Mouse (Mus musculus): ENCODE measurements around the gene Arpc1b. TPM values are rescaled to one million over a fixed set of nuclear protein-coding genes. Genes with fewer than 3 reads are reported as not detected.
"Not testable (repeated sequence)": the region's sequence is repeated elsewhere in the genome, so short reads cannot be mapped to it uniquely, and the experiment has no call there.

The Arpc1b gene
- polyA plus RNA-seq, 1 experiment from 2014 or later = 381 TPM

GRCm38 (mm10) chr5:145083632-145084451 is 30.2 kb upstream of the Arpc1b start, which contains the start of the genes Arpc1a and Kpna7:
Gene Arpc1a, plus strand, starts transcription at chr5:145083830.
Gene Kpna7, minus strand, starts transcription at chr5:145084030.
- peak within 1 kb of the TSS; percentile 97 for H3K4me2 ChIP-seq (ENCODE audit: low read depth, low read length)
- H3K4me1 ChIP-seq (ENCODE audit: control insufficient read depth, insufficient read depth, low read length) = peaks cover 6% of the 10 kb centered on the region
- under 1% methylated on average over 54 of the region's 54 CpGs for WGBS
- H3K4me3 ChIP-seq (replicated peaks; ENCODE audit: low read length) = peak within 1 kb of the TSS; percentile 92
- peak within 1 kb of the TSS; percentile 97 for H3K9ac ChIP-seq (ENCODE audit: low read length)
- peak; percentile 99 for ATAC-seq (ENCODE audit: insufficient read depth, low FRiP score)
- H3K27me3 ChIP-seq (ENCODE audit: control insufficient read depth, insufficient read depth, low read length) = no peaks in the 10 kb centered on the region
- no peaks in the 10 kb centered on the region for H3K9me3 ChIP-seq (replicated peaks; ENCODE audit: control insufficient read depth, low read length)
- peaks cover 3% of the 10 kb centered on the region; the same call in 1 of the 2 replicates for H3K36me3 ChIP-seq (ENCODE audit: control insufficient read depth, insufficient read depth, low read length)
- peak within 1 kb of the TSS; percentile 81 for H3K27ac ChIP-seq (ENCODE audit: low read length)

DNA sequence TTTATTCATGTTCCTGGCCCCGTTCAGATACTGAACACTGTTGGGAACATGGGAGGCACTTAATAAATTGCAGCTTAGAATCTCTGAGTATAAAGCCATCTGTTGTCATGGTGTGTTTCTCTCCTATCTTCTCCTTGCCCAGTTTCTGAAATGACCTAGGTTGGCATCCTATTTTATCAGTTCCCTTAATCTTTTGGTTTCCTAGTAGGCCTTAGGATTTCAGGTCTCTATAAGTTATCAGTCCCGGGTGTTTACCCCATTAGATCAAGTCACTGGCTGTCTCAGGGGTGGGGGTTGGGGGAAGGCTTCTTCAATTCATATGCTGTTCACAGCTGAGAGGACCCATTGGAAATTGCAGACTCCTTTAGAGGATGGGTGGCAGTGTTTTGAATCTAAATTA is 29.2 kb upstream of the Arpc1b start:
- 49% methylated on average over 2 of the region's 2 CpGs for WGBS
- H3K9me3 ChIP-seq (replicated peaks; ENCODE audit: control insufficient read depth, low read length) = no peaks in the 10 kb centered on the region

GRCm38 (mm10) chr5:145088186-145088585 is 25.8 kb upstream of the Arpc1b start:
- no peak overlapping the region for H3K27ac ChIP-seq (ENCODE audit: low read length)
- no peak for ATAC-seq (ENCODE audit: insufficient read depth, low FRiP score)
- no peak overlapping the region for H3K9ac ChIP-seq (ENCODE audit: low read length)
- whole genome bisulfite sequencing = 92% methylated on average over 2 of the region's 2 CpGs
- H3K36me3 ChIP-seq (ENCODE audit: control insufficient read depth, insufficient read depth, low read length) = peaks cover 14% of the 10 kb centered on the region; the same call in 1 of the 2 replicates
- no peaks in the 10 kb centered on the region for H3K27me3 ChIP-seq (ENCODE audit: control insufficient read depth, insufficient read depth, low read length)
- H3K4me2 ChIP-seq (ENCODE audit: low read depth, low read length) = no peak overlapping the region
- peaks cover 6% of the 10 kb centered on the region for H3K4me1 ChIP-seq (ENCODE audit: control insufficient read depth, insufficient read depth, low read length)
- H3K9me3 ChIP-seq (replicated peaks; ENCODE audit: control insufficient read depth, low read length) = no peaks in the 10 kb centered on the region
- H3K4me3 ChIP-seq (replicated peaks; ENCODE audit: low read length) = no peak overlapping the region

More for the DNA sequence above, 29.2 kb upstream of the Arpc1b start:
- Histone ChIP-seq H3K9ac (ENCODE audit: low read length) (peak overlapping the region; percentile 97), H3K27ac (ENCODE audit: low read length) (peak overlapping the region; percentile 68; the same call in 1 of the 2 replicates), H3K27me3 (ENCODE audit: control insufficient read depth, insufficient read depth, low read length) (no peaks in the 10 kb centered on the region), H3K4me3 (replicated peaks; ENCODE audit: low read length) (peak overlapping the region; percentile 92), H3K4me1 (ENCODE audit: control insufficient read depth, insufficient read depth, low read length) (peaks cover 6% of the 10 kb centered on the region), H3K4me2 (ENCODE audit: low read depth, low read length) (peak overlapping the region; percentile 97), H3K36me3 (ENCODE audit: control insufficient read depth, insufficient read depth, low read length) (peaks cover 3% of the 10 kb centered on the region; the same call in 1 of the 2 replicates)
- ATAC-seq (ENCODE audit: insufficient read depth, low FRiP score) = no peak

DNA sequence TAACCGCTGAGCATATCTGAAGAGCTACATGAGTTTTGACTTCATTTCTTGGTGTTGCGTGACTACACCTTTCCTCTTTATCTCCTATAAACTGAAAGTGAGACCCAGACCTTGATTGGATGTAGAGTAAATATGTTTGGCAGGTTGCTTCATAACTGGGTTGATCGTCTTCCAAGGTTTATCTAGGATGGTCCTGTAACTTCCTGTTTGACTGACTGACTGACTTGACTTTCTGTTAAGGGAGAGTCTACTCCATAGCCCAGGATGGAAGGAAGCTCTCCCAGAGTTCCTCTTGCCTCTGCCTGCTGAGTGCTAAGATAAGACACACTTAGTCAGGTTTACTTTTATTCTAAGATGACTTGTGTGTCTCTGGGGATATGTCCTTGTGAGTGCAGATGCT is 24.1 kb upstream of the Arpc1b start:
- no peak overlapping the region for H3K9ac ChIP-seq (ENCODE audit: low read length)
- no peak overlapping the region for H3K4me3 ChIP-seq (replicated peaks; ENCODE audit: low read length)
- no peaks in the 10 kb centered on the region for H3K27me3 ChIP-seq (ENCODE audit: control insufficient read depth, insufficient read depth, low read length)
- no peaks in the 10 kb centered on the region for H3K9me3 ChIP-seq (replicated peaks; ENCODE audit: control insufficient read depth, low read length)
- H3K36me3 ChIP-seq (ENCODE audit: control insufficient read depth, insufficient read depth, low read length) = peaks cover 20% of the 10 kb centered on the region; the same call in 1 of the 2 replicates
- 78% methylated on average over 3 of the region's 3 CpGs for WGBS
- no peak overlapping the region for H3K27ac ChIP-seq (ENCODE audit: low read length)
- no peak overlapping the region for H3K4me2 ChIP-seq (ENCODE audit: low read depth, low read length)
- H3K4me1 ChIP-seq (ENCODE audit: control insufficient read depth, insufficient read depth, low read length) = no peaks in the 10 kb centered on the region; the same call in 1 of the 2 replicates
- no peak for ATAC-seq (ENCODE audit: insufficient read depth, low FRiP score)

DNA sequence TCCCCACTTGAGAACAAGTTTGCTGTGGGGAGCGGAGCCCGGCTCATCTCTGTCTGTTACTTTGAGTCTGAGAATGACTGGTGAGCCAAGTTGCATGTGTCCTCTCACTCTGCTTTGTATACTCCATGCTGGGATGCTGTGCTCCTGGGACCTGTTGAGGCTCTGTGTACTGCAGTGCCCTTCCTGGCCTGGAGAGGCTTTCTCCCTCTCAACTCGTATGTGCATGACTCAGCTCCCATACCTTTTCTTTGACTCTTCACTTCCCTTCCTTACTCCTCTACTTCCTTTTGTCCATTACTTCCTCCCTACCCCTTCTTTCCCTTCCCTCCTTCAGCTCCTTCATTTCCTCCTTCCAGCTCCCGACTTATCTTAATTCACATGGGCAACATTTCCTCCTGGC is 17.8 kb upstream of the Arpc1b start:
- 90% methylated on average over 4 of the region's 4 CpGs for WGBS
- H3K27ac ChIP-seq (ENCODE audit: low read length) = no peak overlapping the region
- no peak for ATAC-seq (ENCODE audit: insufficient read depth, low FRiP score)
- H3K4me1 ChIP-seq (ENCODE audit: control insufficient read depth, insufficient read depth, low read length) = no peaks in the 10 kb centered on the region
- H3K9me3 ChIP-seq (replicated peaks; ENCODE audit: control insufficient read depth, low read length) = no peaks in the 10 kb centered on the region
- H3K4me2 ChIP-seq (ENCODE audit: low read depth, low read length) = no peak overlapping the region
- H3K36me3 ChIP-seq (ENCODE audit: control insufficient read depth, insufficient read depth, low read length) = peaks cover 43% of the 10 kb centered on the region; the same call in 1 of the 2 replicates
- H3K9ac ChIP-seq (ENCODE audit: low read length) = no peak overlapping the region
- H3K4me3 ChIP-seq (replicated peaks; ENCODE audit: low read length) = no peak overlapping the region
- no peaks in the 10 kb centered on the region for H3K27me3 ChIP-seq (ENCODE audit: control insufficient read depth, insufficient read depth, low read length)

DNA sequence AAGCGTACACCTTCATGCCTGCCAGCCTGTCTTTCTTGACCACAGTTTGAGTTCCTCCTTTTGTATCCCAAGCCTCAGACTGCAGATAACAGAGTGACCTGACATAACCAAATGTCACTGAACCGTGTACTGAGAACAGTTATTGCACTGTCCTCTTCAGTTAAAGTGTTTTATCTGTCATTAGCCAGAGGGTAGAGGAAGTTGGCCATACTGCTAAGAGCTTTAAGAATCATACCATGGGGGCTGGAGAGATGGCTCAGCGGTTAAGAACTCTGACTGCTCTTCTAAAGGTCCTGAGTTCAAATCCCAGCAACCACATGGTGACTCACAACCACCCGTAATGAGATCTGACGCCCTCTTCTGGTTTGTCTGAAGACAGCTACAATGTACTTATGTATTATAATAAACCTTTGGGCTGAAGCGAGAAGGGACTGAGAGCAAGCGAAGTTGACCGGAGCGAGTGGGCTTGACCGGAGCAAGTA is 15.6 kb upstream of the Arpc1b start:
- 91% methylated on average over 10 of the region's 10 CpGs for WGBS
- H3K36me3 ChIP-seq (ENCODE audit: control insufficient read depth, insufficient read depth, low read length) = peaks cover 39% of the 10 kb centered on the region
- H3K4me1 ChIP-seq (ENCODE audit: control insufficient read depth, insufficient read depth, low read length) = no peaks in the 10 kb centered on the region
- no peak overlapping the region for H3K4me2 ChIP-seq (ENCODE audit: low read depth, low read length)
- H3K27ac ChIP-seq (ENCODE audit: low read length) = no peak overlapping the region
- H3K4me3 ChIP-seq (replicated peaks; ENCODE audit: low read length) = no peak overlapping the region
- no peaks in the 10 kb centered on the region for H3K9me3 ChIP-seq (replicated peaks; ENCODE audit: control insufficient read depth, low read length)
- ATAC-seq (ENCODE audit: insufficient read depth, low FRiP score) = no peak
- no peak overlapping the region for H3K9ac ChIP-seq (ENCODE audit: low read length)
- no peaks in the 10 kb centered on the region for H3K27me3 ChIP-seq (ENCODE audit: control insufficient read depth, insufficient read depth, low read length)

- H3K4me1 ChIP-seq (ENCODE audit: control insufficient read depth, insufficient read depth, low read length) = no peaks in the 10 kb centered on the region
- ATAC-seq (ENCODE audit: insufficient read depth, low FRiP score) = no peak
- 92% methylated on average over 9 of the region's 9 CpGs for WGBS
- no peaks in the 10 kb centered on the region for H3K9me3 ChIP-seq (replicated peaks; ENCODE audit: control insufficient read depth, low read length)
- peaks cover 49% of the 10 kb centered on the region for H3K36me3 ChIP-seq (ENCODE audit: control insufficient read depth, insufficient read depth, low read length)
- H3K27ac ChIP-seq (ENCODE audit: low read length) = no peak overlapping the region
- H3K4me2 ChIP-seq (ENCODE audit: low read depth, low read length) = no peak overlapping the region
- no peak overlapping the region for H3K4me3 ChIP-seq (replicated peaks; ENCODE audit: low read length)
- H3K27me3 ChIP-seq (ENCODE audit: control insufficient read depth, insufficient read depth, low read length) = no peaks in the 10 kb centered on the region
- H3K9ac ChIP-seq (ENCODE audit: low read length) = no peak overlapping the region
Measured at GRCm38 (mm10) chr5:145100960-145101359, 13.1 kb upstream of the Arpc1b start.

GRCm38 (mm10) chr5:145101451-145101850 is 12.6 kb upstream of the Arpc1b start:
- peaks cover 45% of the 10 kb centered on the region for H3K36me3 ChIP-seq (ENCODE audit: control insufficient read depth, insufficient read depth, low read length)
- 97% methylated on average over 11 of the region's 11 CpGs for WGBS

GRCm38 (mm10) chr5:145102706-145103105 is 11.3 kb upstream of the Arpc1b start:
- Histone ChIP-seq H3K36me3 (ENCODE audit: control insufficient read depth, insufficient read depth, low read length) (peaks cover 45% of the 10 kb centered on the region), H3K4me2 (ENCODE audit: low read depth, low read length) (no peak overlapping the region)
- WGBS = 67% methylated on average over 4 of the region's 4 CpGs

More at GRCm38 (mm10) chr5:145101451-145101850, 12.6 kb upstream of the Arpc1b start:
- not testable (repeated sequence) for H3K4me1 ChIP-seq (ENCODE audit: control insufficient read depth, insufficient read depth, low read length); H3K4me3 ChIP-seq (replicated peaks; ENCODE audit: low read length); ATAC-seq (ENCODE audit: insufficient read depth, low FRiP score); H3K27me3 ChIP-seq (ENCODE audit: control insufficient read depth, insufficient read depth, low read length); H3K27ac ChIP-seq (ENCODE audit: low read length); H3K9me3 ChIP-seq (replicated peaks; ENCODE audit: control insufficient read depth, low read length); H3K4me2 ChIP-seq (ENCODE audit: low read depth, low read length); H3K9ac ChIP-seq (ENCODE audit: low read length)

More at GRCm38 (mm10) chr5:145102706-145103105, 11.3 kb upstream of the Arpc1b start:
- peak; percentile 68; the same call in 1 of the 2 replicates for ATAC-seq (ENCODE audit: insufficient read depth, low FRiP score)
- no peaks in the 10 kb centered on the region for H3K4me1 ChIP-seq (ENCODE audit: control insufficient read depth, insufficient read depth, low read length)
- H3K9me3 ChIP-seq (replicated peaks; ENCODE audit: control insufficient read depth, low read length) = no peaks in the 10 kb centered on the region
- no peak overlapping the region for H3K27ac ChIP-seq (ENCODE audit: low read length)
- H3K4me3 ChIP-seq (replicated peaks; ENCODE audit: low read length) = no peak overlapping the region
- no peaks in the 10 kb centered on the region for H3K27me3 ChIP-seq (ENCODE audit: control insufficient read depth, insufficient read depth, low read length)
- no peak overlapping the region for H3K9ac ChIP-seq (ENCODE audit: low read length)
